Comparison of ENCODE assay signal across 9 mouse cellular contexts in the genomic region with DNA sequence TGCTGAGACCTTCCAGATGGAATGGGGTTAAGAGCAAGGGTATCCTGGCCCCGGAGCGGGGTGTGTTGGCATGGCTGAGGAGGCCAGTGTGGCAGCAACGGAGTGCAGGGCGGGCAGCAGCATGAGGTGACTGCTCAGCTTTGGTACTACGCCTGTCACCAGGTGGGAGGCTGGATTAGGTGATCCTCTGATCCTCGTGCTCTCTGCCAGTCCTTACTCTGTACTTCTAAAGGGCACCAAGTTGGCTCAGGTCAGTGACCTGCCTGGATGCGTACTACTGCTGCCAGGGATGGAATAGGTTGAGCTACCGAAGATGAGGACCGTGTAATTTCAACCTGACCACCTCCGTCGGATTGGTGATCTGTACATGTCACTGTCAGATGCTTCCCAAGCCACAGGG.
A peak's percentile ranks its signal among the peaks of the same experiment; 100 is the strongest.
DNase-seq lines count a peak whose midpoint lies in the region; ATAC-seq and TF ChIP-seq lines count a peak whose summit lies in the region.
"Had no signal": no experiment of that assay in that cellular context is flagged by ENCODE, and none has a peak within 500 bp of the region (broad histone marks: within the 10 kb centered on the region; RNA-seq: fewer than 3 reads in every experiment).

No protein-coding gene starts in this region.

- H3K4me2 ChIP-seq in embryonic facial prominence, embryonic 15.5 days (replicated peaks): no peak overlapping the region

- no peak for ATAC-seq in embryonic facial prominence, embryonic 15.5 days (ENCODE audit: insufficient number of reproducible peaks, low FRiP score, low TSS enrichment, low read depth)

- no peaks in the 10 kb centered on the region for H3K9me3 ChIP-seq in E14TG2a.4 (ENCODE audit: low read length)
- H3K9me3 ChIP-seq in embryonic facial prominence, embryonic 15.5 days (replicated peaks): no peaks in the 10 kb centered on the region
- H3K9me3 ChIP-seq: midbrain, embryonic 10.5 days had no signal

- WGBS in embryonic facial prominence, embryonic 15.5 days: 87% methylated on average over 11 of the region's 11 CpGs

- peak; percentile 33 to 61 for DNase-seq in gastrocnemius, adult 8-10 months (ENCODE audit: low spot score in 2 of 2)
- DNase-seq in gastrocnemius, postnatal 14 days: no peak
- DNase-seq in kidney, postnatal 36 days: peak; percentile 57 to 62
- DNase-seq in left cerebral cortex, adult 18-20 months (ENCODE audit: low spot score in 2 of 2): no peak
- DNase-seq in right cerebral cortex, postnatal 25 days: no peak
- no peak for DNase-seq in urinary bladder, postnatal 36 days (ENCODE audit: low spot score in 2 of 2)

- peak overlapping the region; percentile 66 for H3K4me3 ChIP-seq in E14TG2a.4 (replicated peaks; ENCODE audit: low read length)
- no peak overlapping the region for H3K4me3 ChIP-seq in embryonic facial prominence, embryonic 15.5 days (replicated peaks)
- H3K4me3 ChIP-seq: midbrain, embryonic 10.5 days had no signal

- H3K27me3 ChIP-seq in E14TG2a.4 (ENCODE audit: insufficient read depth, low read length): no peaks in the 10 kb centered on the region
- H3K27me3 ChIP-seq in embryonic facial prominence, embryonic 15.5 days: no peaks in the 10 kb centered on the region

- 0 out of 2 replicates have a peak overlapping the region, but pooled peaks have one; percentile 82 for H3K27ac ChIP-seq in embryonic facial prominence, embryonic 15.5 days (replicated peaks)

- intact Hi-C loops in gastrocnemius, postnatal 14 days (cut with DNase I; ENCODE audit: low total_unique reads): no loop called here

- H3K36me3 ChIP-seq in E14TG2a.4 (ENCODE audit: insufficient read depth, low read length): 0 out of 2 replicates have a peak, but pooled peaks cover 3% of the 10 kb centered on the region
- H3K36me3 ChIP-seq in embryonic facial prominence, embryonic 15.5 days: no peaks in the 10 kb centered on the region
- H3K36me3 ChIP-seq: midbrain, embryonic 10.5 days had no signal

- H3K4me1 ChIP-seq in E14TG2a.4 (replicated peaks; ENCODE audit: low read depth, low read length): peaks cover 60% of the 10 kb centered on the region
- H3K4me1 ChIP-seq in embryonic facial prominence, embryonic 15.5 days: peaks cover 31% of the 10 kb centered on the region

- no peak for TF ChIP-seq CTCF in E14TG2a.4 (conservative IDR thresholded peaks at IDR 0.05; ENCODE audit: low read length)

- H3K9ac ChIP-seq in embryonic facial prominence, embryonic 15.5 days: no peak overlapping the region

Comparison
In these comparisons a context has a peak if more than half of its experiments do, and no peak if none do; other contexts are left out.
1. DNase-seq: peak in gastrocnemius, adult 8-10 months (2 of 2) and kidney, postnatal 36 days (2 of 2); none in gastrocnemius, postnatal 14 days (single experiment), left cerebral cortex, adult 18-20 months (0 of 2), right cerebral cortex, postnatal 25 days (single experiment) and urinary bladder, postnatal 36 days (0 of 2).